Mouse (Mus musculus): Measurements from ENCODE around the gene Sgcd.

GRCm38 (mm10) chr11:47695611-47696010, 293.2 kb downstream of the Sgcd start:
- TF ChIP-seq CTCF (IDR thresholded peaks at IDR 0.05; ENCODE audit: low read depth) (no peak), EP300 (IDR thresholded peaks at IDR 0.05; ENCODE audit: low read depth) (no peak)
